In the genomic region with DNA sequence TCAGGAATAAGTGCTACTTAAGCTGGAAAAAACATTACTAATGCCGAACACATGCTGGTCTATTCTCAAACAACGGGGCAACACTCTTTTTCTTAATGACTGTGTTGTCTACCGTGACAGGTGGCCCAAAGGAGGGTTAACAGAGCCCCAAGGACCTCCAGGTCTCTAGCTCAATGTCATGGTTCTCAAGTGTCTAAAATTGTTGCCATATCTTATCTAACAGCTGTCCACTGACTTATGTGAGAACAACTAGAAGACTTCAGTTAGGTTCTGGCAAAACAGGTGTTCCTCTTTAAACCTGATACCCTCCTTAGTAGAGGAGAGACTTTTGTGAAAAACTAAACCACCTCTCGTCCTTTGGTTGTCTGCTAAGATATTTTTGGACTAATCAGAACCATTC, we compare ENCODE assay signal across 25 mouse cellular contexts.
"Had no signal": no experiment of that assay in that cellular context is flagged by ENCODE, and none has a peak within 500 bp of the region (broad histone marks: within the 10 kb centered on the region; RNA-seq: fewer than 3 reads in every experiment).

No protein-coding gene starts in this region.

- H3K4me1 ChIP-seq: limb, embryonic 12.5 days; liver, embryonic 12.5 days; liver, embryonic 15.5 days had no signal

- H3K27ac ChIP-seq: kidney, postnatal 0 days; layer of hippocampus, adult 2 months; limb, embryonic 12.5 days; liver, embryonic 12.5 days; liver, embryonic 15.5 days; lung, embryonic 15.5 days; neural tube, embryonic 12.5 days; neural tube, embryonic 15.5 days; stomach, postnatal 0 days had no signal

- H3K4me2 ChIP-seq: limb, embryonic 12.5 days; liver, embryonic 12.5 days; liver, embryonic 15.5 days; lung, embryonic 15.5 days; midbrain, embryonic 11.5 days; neural tube, embryonic 12.5 days; neural tube, embryonic 15.5 days had no signal

- H3K9me3 ChIP-seq: limb, embryonic 12.5 days; liver, embryonic 12.5 days; liver, embryonic 15.5 days; lung, embryonic 15.5 days; neural tube, embryonic 12.5 days; neural tube, embryonic 15.5 days had no signal

- ATAC-seq: intestine, embryonic 16.5 days; liver, embryonic 12.5 days had no signal

- H3K36me3 ChIP-seq: limb, embryonic 12.5 days; liver, embryonic 12.5 days; liver, embryonic 15.5 days; lung, embryonic 15.5 days; neural tube, embryonic 12.5 days; neural tube, embryonic 15.5 days had no signal

- H3K9ac ChIP-seq: limb, embryonic 12.5 days; liver, embryonic 12.5 days; liver, embryonic 15.5 days; lung, embryonic 15.5 days; neural tube, embryonic 12.5 days; neural tube, embryonic 15.5 days had no signal

- DNase-seq: kidney, adult 2 months; kidney, postnatal 25 days; layer of hippocampus, adult 9-11 months; lung, adult 18-20 months; lung, postnatal 10 days; lung, postnatal 36 days; midbrain, embryonic 14.5 days; right cerebral cortex, adult 18-20 months; right cerebral cortex, postnatal 25 days; spleen, adult 18-20 months; thymus, adult 2 months; thymus, postnatal 14 days; thymus, postnatal 4 days had no signal

- H3K27me3 ChIP-seq: limb, embryonic 12.5 days; liver, embryonic 12.5 days; liver, embryonic 15.5 days; lung, embryonic 15.5 days; megakaryocyte, embryonic 14.5 days; neural tube, embryonic 12.5 days; neural tube, embryonic 15.5 days had no signal

- H3K4me3 ChIP-seq: layer of hippocampus, adult 2 months; limb, embryonic 12.5 days; liver, embryonic 12.5 days; liver, embryonic 15.5 days; lung, embryonic 15.5 days; megakaryocyte, embryonic 14.5 days; neural tube, embryonic 12.5 days; neural tube, embryonic 15.5 days had no signal
